Mouse (Mus musculus): ENCODE measurements around the gene Jak1. TPM values are rescaled to one million over a fixed set of nuclear protein-coding genes. Genes with fewer than 3 reads are reported as not detected.

The Jak1 gene
- polyA plus RNA-seq, 1 experiment from 2014 or later: 51.3 TPM

GRCm38 (mm10) chr4:101227398-101227797 lies 37.7 kb downstream of the Jak1 start:
- 73% methylated on average over 3 of the region's 3 CpGs for WGBS

GRCm38 (mm10) chr4:101225984-101226383 lies 39.1 kb downstream of the Jak1 start:
- 96% methylated on average over 5 of the region's 5 CpGs for WGBS
- no peaks in the 10 kb centered on the region for H3K36me3 ChIP-seq

More at GRCm38 (mm10) chr4:101227398-101227797, 37.7 kb downstream of the Jak1 start:
- no peak overlapping the region for H3K4me3 ChIP-seq
- no peaks in the 10 kb centered on the region for H3K27me3 ChIP-seq
- ATAC-seq (replicated peaks): no peak
- no peaks in the 10 kb centered on the region for H3K9me3 ChIP-seq
- H3K4me2 ChIP-seq (replicated peaks): no peak overlapping the region
- H3K9ac ChIP-seq (replicated peaks): no peak overlapping the region
- H3K27ac ChIP-seq (replicated peaks): no peak overlapping the region
- no peaks in the 10 kb centered on the region for H3K36me3 ChIP-seq
- no peaks in the 10 kb centered on the region for H3K4me1 ChIP-seq

GRCm38 (mm10) chr4:101220946-101221345 lies 44.1 kb downstream of the Jak1 start:
- Histone ChIP-seq H3K36me3 (no peaks in the 10 kb centered on the region), H3K27ac (replicated peaks) (no peak overlapping the region), H3K4me3 (no peak overlapping the region), H3K4me2 (replicated peaks) (no peak overlapping the region), H3K27me3 (no peaks in the 10 kb centered on the region), H3K4me1 (no peaks in the 10 kb centered on the region), H3K9ac (replicated peaks) (no peak overlapping the region), H3K9me3 (no peaks in the 10 kb centered on the region)
- WGBS: 65% methylated on average over 2 of the region's 2 CpGs
- ATAC-seq (replicated peaks): no peak

More at GRCm38 (mm10) chr4:101225984-101226383, 39.1 kb downstream of the Jak1 start:
- H3K9me3 ChIP-seq: no peaks in the 10 kb centered on the region
- no peak overlapping the region for H3K4me2 ChIP-seq (replicated peaks)
- H3K27me3 ChIP-seq: no peaks in the 10 kb centered on the region
- no peak overlapping the region for H3K9ac ChIP-seq (replicated peaks)
- no peak overlapping the region for H3K4me3 ChIP-seq
- no peaks in the 10 kb centered on the region for H3K4me1 ChIP-seq
- H3K27ac ChIP-seq (replicated peaks): no peak overlapping the region
- no peak for ATAC-seq (replicated peaks)

GRCm38 (mm10) chr4:101219839-101220238 lies 45.2 kb downstream of the Jak1 start:
- WGBS: 80% methylated on average over 2 of the region's 2 CpGs
- no peak overlapping the region for H3K4me2 ChIP-seq (replicated peaks)
- H3K27me3 ChIP-seq: no peaks in the 10 kb centered on the region
- no peaks in the 10 kb centered on the region for H3K9me3 ChIP-seq
- H3K27ac ChIP-seq (replicated peaks): no peak overlapping the region
- H3K4me1 ChIP-seq: no peaks in the 10 kb centered on the region
- no peak for ATAC-seq (replicated peaks)
- no peak overlapping the region for H3K4me3 ChIP-seq
- H3K9ac ChIP-seq (replicated peaks): no peak overlapping the region
- H3K36me3 ChIP-seq: no peaks in the 10 kb centered on the region

GRCm38 (mm10) chr4:101217026-101217540 lies 48.0 kb downstream of the Jak1 start:
- Histone ChIP-seq H3K36me3 (no peaks in the 10 kb centered on the region), H3K4me2 (replicated peaks) (no peak overlapping the region), H3K4me3 (no peak overlapping the region), H3K27ac (replicated peaks) (no peak overlapping the region), H3K9ac (replicated peaks) (no peak overlapping the region), H3K4me1 (no peaks in the 10 kb centered on the region), H3K9me3 (no peaks in the 10 kb centered on the region), H3K27me3 (no peaks in the 10 kb centered on the region)
- ATAC-seq (replicated peaks): no peak
- WGBS: 69% methylated on average over 2 of the region's 2 CpGs

GRCm38 (mm10) chr4:101216286-101216685 lies 48.8 kb downstream of the Jak1 start:
- WGBS: 90% methylated on average over 4 of the region's 4 CpGs
- Histone ChIP-seq H3K4me2 (replicated peaks) (no peak overlapping the region), H3K9me3 (no peaks in the 10 kb centered on the region), H3K36me3 (no peaks in the 10 kb centered on the region), H3K4me1 (no peaks in the 10 kb centered on the region), H3K27me3 (no peaks in the 10 kb centered on the region), H3K4me3 (no peak overlapping the region), H3K9ac (replicated peaks) (no peak overlapping the region), H3K27ac (replicated peaks) (no peak overlapping the region)
- no peak for ATAC-seq (replicated peaks)

GRCm38 (mm10) chr4:101213477-101213876 lies 51.6 kb downstream of the Jak1 start:
- Histone ChIP-seq H3K4me2 (replicated peaks) (no peak overlapping the region), H3K27me3 (no peaks in the 10 kb centered on the region), H3K27ac (replicated peaks) (no peak overlapping the region), H3K9ac (replicated peaks) (no peak overlapping the region), H3K4me3 (no peak overlapping the region), H3K9me3 (no peaks in the 10 kb centered on the region), H3K36me3 (no peaks in the 10 kb centered on the region), H3K4me1 (no peaks in the 10 kb centered on the region)
- no peak for ATAC-seq (replicated peaks)
- WGBS: 86% methylated on average over 2 of the region's 2 CpGs

- WGBS: 87% methylated on average over 2 of the region's 2 CpGs
- H3K4me3 ChIP-seq: no peak overlapping the region
- H3K4me1 ChIP-seq: no peaks in the 10 kb centered on the region
- no peak overlapping the region for H3K9ac ChIP-seq (replicated peaks)
- no peaks in the 10 kb centered on the region for H3K9me3 ChIP-seq
- ATAC-seq (replicated peaks): no peak
- H3K4me2 ChIP-seq (replicated peaks): no peak overlapping the region
- no peak overlapping the region for H3K27ac ChIP-seq (replicated peaks)
- no peaks in the 10 kb centered on the region for H3K36me3 ChIP-seq
- no peaks in the 10 kb centered on the region for H3K27me3 ChIP-seq
These were observed 57.6 kb downstream of the Jak1 start for GRCm38 (mm10) chr4:101207492-101207891.

- Histone ChIP-seq H3K9ac (replicated peaks) (no peak overlapping the region), H3K27me3 (no peaks in the 10 kb centered on the region), H3K4me1 (peaks cover 3% of the 10 kb centered on the region), H3K4me2 (replicated peaks) (no peak overlapping the region), H3K27ac (replicated peaks) (no peak overlapping the region), H3K4me3 (no peak overlapping the region), H3K9me3 (no peaks in the 10 kb centered on the region), H3K36me3 (no peaks in the 10 kb centered on the region)
- ATAC-seq (replicated peaks): no peak
- 91% methylated on average over 1 of the region's 1 CpGs for WGBS
These were observed 61.6 kb downstream of the Jak1 start for GRCm38 (mm10) chr4:101203518-101203917.

GRCm38 (mm10) chr4:101202626-101203025 lies 62.5 kb downstream of the Jak1 start:
- H3K4me1 ChIP-seq: peaks cover 12% of the 10 kb centered on the region
- ATAC-seq (replicated peaks): no peak
- H3K36me3 ChIP-seq: no peaks in the 10 kb centered on the region
- no peak overlapping the region for H3K4me2 ChIP-seq (replicated peaks)
- H3K27me3 ChIP-seq: no peaks in the 10 kb centered on the region
- 92% methylated on average over 10 of the region's 10 CpGs for WGBS
- no peak overlapping the region for H3K9ac ChIP-seq (replicated peaks)
- H3K9me3 ChIP-seq: no peaks in the 10 kb centered on the region
- no peak overlapping the region for H3K4me3 ChIP-seq
- no peak overlapping the region for H3K27ac ChIP-seq (replicated peaks)

- no peak overlapping the region for H3K4me3 ChIP-seq
- ATAC-seq (replicated peaks): no peak
- H3K36me3 ChIP-seq: no peaks in the 10 kb centered on the region
- no peak overlapping the region for H3K27ac ChIP-seq (replicated peaks)
- no peaks in the 10 kb centered on the region for H3K9me3 ChIP-seq
- peaks cover 13% of the 10 kb centered on the region for H3K4me1 ChIP-seq
- WGBS: 92% methylated on average over 8 of the region's 8 CpGs
- no peak overlapping the region for H3K4me2 ChIP-seq (replicated peaks)
- no peaks in the 10 kb centered on the region for H3K27me3 ChIP-seq
- no peak overlapping the region for H3K9ac ChIP-seq (replicated peaks)
These were observed 65.5 kb downstream of the Jak1 start for GRCm38 (mm10) chr4:101199433-101200081.

GRCm38 (mm10) chr4:101198333-101198732 lies 66.7 kb downstream of the Jak1 start:
- Histone ChIP-seq H3K9ac (replicated peaks) (no peak overlapping the region), H3K36me3 (no peaks in the 10 kb centered on the region), H3K9me3 (no peaks in the 10 kb centered on the region), H3K4me2 (replicated peaks) (no peak overlapping the region), H3K27ac (replicated peaks) (no peak overlapping the region), H3K4me3 (no peak overlapping the region), H3K4me1 (peaks cover 13% of the 10 kb centered on the region), H3K27me3 (no peaks in the 10 kb centered on the region)
- WGBS: 55% methylated on average over 2 of the region's 2 CpGs
- no peak for ATAC-seq (replicated peaks)
